Mouse (Mus musculus): ENCODE results near the gene Yipf6.
"Not testable (repeated sequence)": the region's sequence is repeated elsewhere in the genome, so short reads cannot be mapped to it uniquely, and the experiment has no call there.

Gene Yipf6

GRCm38 (mm10) chrX:98936101-98936500, at the start of gene Yipf6:
Yipf6 (plus strand) TSS chrX:98936316.
- peak; percentile 60 for DNase-seq (ENCODE audit: low read depth)

GRCm38 (mm10) chrX:98890072-98890405, 46.1 kb upstream of the Yipf6 start:
- DNase-seq (ENCODE audit: low read depth), result peak; percentile 17

GRCm38 (mm10) chrX:98890406-98891116, 45.6 kb upstream of the Yipf6 start, which contains the start of gene Ophn1:
Ophn1 (minus strand) TSS chrX:98891025.
- DNase-seq (ENCODE audit: low read depth), result peak; percentile 82

DNA sequence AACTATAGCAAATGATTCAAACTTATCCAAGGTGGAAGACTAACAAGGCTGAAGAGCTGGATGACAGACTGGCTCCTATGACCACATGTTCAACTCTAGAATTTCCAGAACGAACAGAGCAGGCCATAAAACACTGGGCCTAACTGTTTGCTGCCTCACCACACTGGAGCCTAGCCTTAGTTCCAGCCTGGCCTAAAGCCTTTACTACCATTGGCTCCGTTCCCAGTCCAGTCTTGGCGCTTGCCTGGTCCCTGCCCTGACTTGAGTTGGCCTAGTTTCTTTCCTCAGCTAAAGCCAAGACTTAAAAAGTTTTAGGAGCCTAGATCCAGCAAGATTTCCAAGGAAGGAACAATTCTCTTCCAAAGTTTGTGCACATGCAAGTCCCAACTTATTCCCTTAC, 37.8 kb upstream of the Yipf6 start:
- peak; percentile 76 for DNase-seq (ENCODE audit: low read depth)

- no peak for DNase-seq (ENCODE audit: low read depth)
Measured at GRCm38 (mm10) chrX:98904226-98904625, 31.9 kb upstream of the Yipf6 start.

DNA sequence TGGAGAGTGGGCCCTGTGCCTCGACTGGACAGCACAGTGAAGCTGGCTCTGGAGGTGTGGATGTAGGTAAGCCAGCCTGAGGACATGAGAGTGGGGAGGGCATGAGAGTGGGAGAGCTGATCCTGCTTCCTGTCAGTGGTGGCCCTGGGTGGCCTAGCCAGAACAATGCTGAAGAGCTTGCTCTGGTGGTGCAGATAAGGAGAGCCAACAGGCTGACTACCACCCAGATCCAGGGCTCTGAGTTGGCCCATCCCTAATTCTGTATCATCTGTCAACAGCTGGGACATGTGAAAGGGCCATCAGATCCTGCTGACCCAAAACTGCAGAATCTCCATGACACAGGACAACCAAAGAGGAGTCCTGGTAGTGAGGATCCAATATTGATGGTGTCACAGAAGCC, 27.2 kb upstream of the Yipf6 start:
- DNase-seq (ENCODE audit: low read depth), result no peak

- DNase-seq (ENCODE audit: low read depth), result peak; percentile 82
Measured at GRCm38 (mm10) chrX:98919423-98919822, 16.7 kb upstream of the Yipf6 start.

DNA sequence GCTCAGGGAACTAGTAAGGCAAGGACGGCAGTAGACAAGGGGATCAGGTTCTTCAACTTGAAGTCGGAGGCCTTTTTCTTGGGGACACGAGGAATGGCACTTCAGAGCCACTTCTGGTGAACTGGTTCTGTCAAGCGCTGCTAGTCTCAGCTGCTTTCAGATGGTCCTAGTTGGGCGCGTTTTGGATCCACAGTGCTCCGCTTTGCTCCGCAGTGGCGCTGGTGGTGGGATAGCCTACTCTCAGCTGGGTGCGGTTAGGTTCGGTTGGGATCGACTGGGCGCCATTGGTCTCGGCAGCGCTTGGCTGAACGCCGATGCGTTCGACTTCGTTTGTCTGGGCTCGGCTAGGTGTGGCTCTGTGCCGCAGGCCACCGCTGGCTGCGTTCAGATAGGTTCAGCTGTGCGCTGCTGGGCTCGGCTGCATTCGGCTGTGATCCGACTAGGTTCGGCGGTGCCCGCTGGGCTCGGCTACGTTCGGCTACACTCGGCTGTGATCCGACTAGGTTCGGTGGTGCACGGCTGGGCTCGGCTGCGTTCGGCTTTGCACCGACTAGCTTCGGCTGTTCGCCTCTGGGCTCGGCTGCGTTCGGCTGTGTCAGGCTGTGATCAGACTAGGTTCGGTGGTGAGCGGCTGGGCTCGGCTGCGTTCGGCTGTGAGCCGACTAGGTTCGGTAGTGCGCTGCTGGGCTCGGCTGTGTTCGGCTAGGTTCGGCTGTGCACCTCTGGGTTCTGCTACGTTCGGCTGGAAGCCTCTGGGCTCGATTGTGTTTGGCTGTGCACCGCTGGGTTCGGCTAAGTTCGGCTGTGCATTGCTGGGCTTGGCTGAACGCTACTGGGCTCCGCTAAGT, 815 bp downstream of the Yipf6 start:
- peak; percentile 92 for DNase-seq (ENCODE audit: low read depth)

GRCm38 (mm10) chrX:98937555-98938294, 1.6 kb downstream of the Yipf6 start:
- peak; percentile 97 for DNase-seq (ENCODE audit: low read depth)

- DNase-seq (ENCODE audit: low read depth), result peak; percentile 69
Measured at GRCm38 (mm10) chrX:98953941-98954340, 17.8 kb downstream of the Yipf6 start.

DNA sequence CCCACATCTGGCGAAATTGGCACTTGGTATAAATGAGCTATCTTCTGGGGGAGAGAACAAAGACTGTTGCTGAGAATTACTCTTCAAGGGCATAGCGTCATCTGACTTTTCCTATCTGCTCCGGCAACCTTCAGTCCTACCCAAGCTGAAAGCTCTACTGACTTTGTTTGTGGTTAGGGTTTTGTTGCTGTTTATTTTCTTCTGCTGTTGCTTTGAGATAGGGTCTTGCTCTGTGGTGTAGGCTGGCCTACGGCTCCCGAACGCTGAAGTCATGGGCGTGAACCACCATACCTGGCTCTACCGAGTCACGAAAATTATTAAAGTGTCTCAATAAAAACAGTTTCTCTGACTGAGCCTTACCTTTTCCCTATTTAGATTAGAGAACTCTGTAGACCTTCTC, 22.2 kb downstream of the Yipf6 start:
- DNase-seq (ENCODE audit: low read depth), result no peak

GRCm38 (mm10) chrX:98959050-98959449, 22.9 kb downstream of the Yipf6 start:
- no peak for DNase-seq (ENCODE audit: low read depth)

DNA sequence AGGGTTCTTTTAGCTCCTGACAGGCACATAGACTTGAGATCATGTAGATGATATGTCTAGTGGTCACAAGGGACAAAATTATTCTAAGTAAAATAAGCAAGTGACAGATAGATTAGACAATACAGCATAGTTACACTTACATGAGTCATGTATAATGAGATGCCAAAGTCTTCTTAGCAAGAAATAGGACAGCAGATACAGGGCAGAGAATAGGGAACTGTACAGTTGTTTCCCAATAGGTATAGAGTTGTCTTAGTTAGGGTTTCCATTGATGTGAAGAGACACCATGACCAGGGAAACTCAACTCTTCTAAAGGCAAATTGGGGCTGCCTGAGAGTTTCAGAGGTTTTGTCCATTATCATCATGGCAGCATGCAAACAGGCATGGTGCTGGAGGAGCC, 27.6 kb downstream of the Yipf6 start:
- no peak for DNase-seq (ENCODE audit: low read depth)

DNA sequence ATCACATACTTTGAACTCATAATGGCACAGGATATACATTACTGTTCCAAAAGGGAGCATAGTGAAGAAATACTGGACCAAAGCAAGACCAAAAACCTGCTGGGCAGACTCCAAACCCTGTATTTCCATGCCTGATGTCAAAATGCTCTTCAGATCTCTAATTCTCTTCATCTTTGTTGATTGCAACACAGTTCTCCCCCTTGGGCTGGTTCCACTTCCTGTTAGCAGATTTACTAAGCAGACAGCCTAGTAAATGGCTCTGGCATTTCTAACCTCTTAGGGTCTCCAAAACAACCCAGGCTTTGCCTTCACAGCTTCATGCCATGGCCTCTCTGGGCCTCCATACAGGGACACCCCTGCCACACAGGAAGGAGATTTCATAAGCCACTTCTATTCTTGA, 28.4 kb downstream of the Yipf6 start:
- no peak for DNase-seq (ENCODE audit: low read depth)

- not testable (repeated sequence) for DNase-seq (ENCODE audit: low read depth)
Measured at GRCm38 (mm10) chrX:98986611-98987010, 50.5 kb downstream of the Yipf6 start.

GRCm38 (mm10) chrX:98989574-98989973, 53.5 kb downstream of the Yipf6 start:
- DNase-seq (ENCODE audit: low read depth), result peak; percentile 46

Measured in NIH3T3 (cell line).